Mouse (Mus musculus) liver, postnatal 0 days (tissue): ENCODE measurements around the gene Nln. TPM values are rescaled to one million over a fixed set of nuclear protein-coding genes. Genes with fewer than 3 reads are reported as not detected.

Experiments
- ATAC-seq: fragments of 200-750 bp; cut with Nextera tagmentation; 2 replicates; pipeline ENCODE4 v1.8.0; 2017; ENCODE audit warnings: mild to moderate bottlenecking, moderate library complexity
- DNase-seq: peaks from one replicate; pipeline ENCODE4 v3.0.0-alpha.2; 2016
- H3K27ac ChIP-seq: fragments of 300-500 bp; sonication (generic); 2 replicates; pipeline ENCODE4 v1.5.1; 2014; ENCODE audit warnings: antibody characterized with exemption, moderate library complexity, mild to moderate bottlenecking, low read depth
- H3K27me3 ChIP-seq: fragments of 300-500 bp; sonication (generic); 2 replicates; pipeline ENCODE4 v1.6.1; 2014; ENCODE audit warnings: low read length, control low read depth, mixed read lengths; ENCODE audit not compliant: insufficient read depth
- H3K36me3 ChIP-seq: fragments of 300-500 bp; sonication (generic); replicated peaks from 2 replicates; pipeline ENCODE4 v1.6.1; 2014; ENCODE audit warnings: mild to moderate bottlenecking, control low read depth, low read length, moderate library complexity, mixed read lengths; ENCODE audit not compliant: insufficient read depth
- H3K4me1 ChIP-seq: fragments of 300-500 bp; sonication (generic); 2 replicates; pipeline ENCODE4 v1.6.1; 2014; ENCODE audit warnings: antibody characterized with exemption, mild to moderate bottlenecking, control low read depth; ENCODE audit not compliant: insufficient read depth
- H3K4me2 ChIP-seq: fragments of 300-500 bp; sonication (generic); 2 replicates; pipeline ENCODE4 v1.6.1; 2014; ENCODE audit warnings: low read depth, mild to moderate bottlenecking, low read length, moderate library complexity, mixed read lengths
- H3K4me3 ChIP-seq: fragments of 300-500 bp; sonication (generic); 2 replicates; pipeline ENCODE4 v1.5.1; 2014; ENCODE audit warnings: low read depth, low read length
- H3K9ac ChIP-seq: fragments of 300-500 bp; sonication (generic); replicated peaks from 2 replicates; pipeline ENCODE4 v1.6.1; 2014; ENCODE audit warnings: mild to moderate bottlenecking, moderate library complexity
- H3K9me3 ChIP-seq: fragments of 300-500 bp; sonication (generic); 2 replicates; pipeline ENCODE4 v1.6.1; 2016; ENCODE audit warnings: mild to moderate bottlenecking, control low read depth, low read length, mixed read lengths
- CTCF ChIP-seq: sonication (generic); IDR thresholded peaks from 2 replicates; pipeline ENCODE4 v1.5.1; 2016; ENCODE audit warnings: antibody characterized with exemption, low read depth
- EP300 ChIP-seq: IDR thresholded peaks from 2 replicates; pipeline ENCODE4 v1.6.1; 2016; ENCODE audit warnings: antibody characterized with exemption, low read depth, mild to moderate bottlenecking
- WGBS: fragments of 180-500 bp; shearing (Covaris S2); extraction: QIAGEN DNeasy Blood & Tissue Kit; methylation state at CpG from one replicate; pipeline ENCODE4 v1.1.7; 2014; ENCODE audit not compliant: insufficient replicate concordance; 5-methylcytosine and 5-hydroxymethylcytosine counted together
- polyA plus RNA-seq: library from polyadenylated mRNA; unstranded; fragments of >200 nt; fragmentation: Nextera tagmentation; extraction: Ambion mirVana; gene quantifications from 2 replicates; pipeline ENCODE4 v1.2.1, GENCODE M21; 2015

The Nln gene
- polyA plus RNA-seq, 1 experiment from 2014 or later = 40.4 TPM

- no peak overlapping the region for H3K4me2 ChIP-seq
- 89% methylated on average over 10 of the region's 10 CpGs for WGBS
- no peaks in the 10 kb centered on the region for H3K27me3 ChIP-seq
- DNase-seq (no peak), ATAC-seq (no peak)
- H3K27ac ChIP-seq = no peak overlapping the region
- no peaks in the 10 kb centered on the region for H3K9me3 ChIP-seq
- no peaks in the 10 kb centered on the region; the same call in 1 of the 2 replicates for H3K4me1 ChIP-seq
- TF ChIP-seq EP300 (no peak), CTCF (no peak)
- H3K9ac ChIP-seq = no peak overlapping the region
- H3K4me3 ChIP-seq = no peak overlapping the region
- no peaks in the 10 kb centered on the region for H3K36me3 ChIP-seq
These were observed 134.3 kb downstream of the Nln start for GRCm38 (mm10) chr13:103975101-103975500.

GRCm38 (mm10) chr13:103973977-103974376 is 135.4 kb downstream of the Nln start:
- DNase-seq (no peak), ATAC-seq (no peak)
- H3K36me3 ChIP-seq = no peaks in the 10 kb centered on the region
- no peak overlapping the region for H3K9ac ChIP-seq
- H3K4me2 ChIP-seq = no peak overlapping the region
- H3K27ac ChIP-seq = no peak overlapping the region
- no peaks in the 10 kb centered on the region for H3K9me3 ChIP-seq
- no peak overlapping the region for H3K4me3 ChIP-seq
- TF ChIP-seq CTCF = no peak
- TF ChIP-seq EP300 = no peak
- no peaks in the 10 kb centered on the region; the same call in 1 of the 2 replicates for H3K4me1 ChIP-seq
- WGBS = 19% methylated on average over 5 of the region's 5 CpGs
- no peaks in the 10 kb centered on the region for H3K27me3 ChIP-seq

Other genes starting within 250 kb of the Nln start
- gene Erbin, start 189.1 kb downstream of the Nln start, polyA plus RNA-seq = 7.7 and 7.9 TPM in 2 replicates
- 2.1 and 2.2 TPM in 2 replicates for gene Sgtb, start 127 bp upstream of the Nln start, polyA plus RNA-seq
- gene Trappc13, start 68.9 kb upstream of the Nln start, polyA plus RNA-seq = 19.8 and 21.5 TPM in 2 replicates
- gene Trim23, start 69.2 kb upstream of the Nln start, polyA plus RNA-seq = 5.6 and 6.4 TPM in 2 replicates
- 41.6 and 45.4 TPM in 2 replicates for gene Cenpk, start 119.0 kb upstream of the Nln start, polyA plus RNA-seq
- gene Ppwd1, start 119.2 kb upstream of the Nln start, polyA plus RNA-seq = 5.6 and 5.8 TPM in 2 replicates
- gene Adamts6, start 178.2 kb upstream of the Nln start, polyA plus RNA-seq = 0.27 and 0.32 TPM in 2 replicates